Mouse (Mus musculus) cerebellum, adult 9-10 months (tissue): ENCODE measurements at regions not wholly inside any gene's neighbourhood (a gene's known extent, or its start where the extent isn't known, plus 50 kb on each side); places are given as distances from the start of the nearest gene placed in this dataset.
A peak's percentile ranks its signal among the peaks of the same experiment; 100 is the strongest.

Source experiments
- DNase-seq: peaks from one replicate; pipeline ENCODE4 v3.0.0; 2022

GRCm38 (mm10) chr11:85966207-85966606, 80.0 kb downstream of the Tbx4 start:
- no peak for DNase-seq

- no peak for DNase-seq
These were observed 84.1 kb downstream of the Tbx4 start for GRCm38 (mm10) chr11:85970287-85970686.

DNA sequence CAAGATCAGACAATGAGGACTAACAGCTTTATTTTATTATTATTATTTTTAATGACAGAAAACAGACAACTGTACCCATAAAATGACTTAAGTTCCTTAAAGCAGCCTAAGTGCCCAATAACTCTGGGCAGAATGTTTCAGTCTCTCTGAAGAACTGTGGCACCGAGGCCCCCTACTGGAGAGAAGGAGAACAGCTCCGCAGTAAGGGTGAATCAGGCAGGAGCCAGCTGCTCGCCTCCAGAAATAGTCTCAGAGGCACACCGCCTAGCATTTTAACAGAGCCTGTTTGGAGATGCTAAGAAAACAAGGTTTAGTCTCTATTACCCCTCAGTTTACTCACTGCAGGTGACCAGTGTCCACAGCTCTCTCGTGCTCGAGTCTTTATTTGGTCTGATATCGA, 86.2 kb downstream of the Tbx4 start:
- peak; percentile 40 for DNase-seq

GRCm38 (mm10) chr11:85973736-85974135, 87.5 kb downstream of the Tbx4 start:
- no peak for DNase-seq

- no peak for DNase-seq
These were observed 90.6 kb downstream of the Tbx4 start for GRCm38 (mm10) chr11:85976693-85977434.

DNA sequence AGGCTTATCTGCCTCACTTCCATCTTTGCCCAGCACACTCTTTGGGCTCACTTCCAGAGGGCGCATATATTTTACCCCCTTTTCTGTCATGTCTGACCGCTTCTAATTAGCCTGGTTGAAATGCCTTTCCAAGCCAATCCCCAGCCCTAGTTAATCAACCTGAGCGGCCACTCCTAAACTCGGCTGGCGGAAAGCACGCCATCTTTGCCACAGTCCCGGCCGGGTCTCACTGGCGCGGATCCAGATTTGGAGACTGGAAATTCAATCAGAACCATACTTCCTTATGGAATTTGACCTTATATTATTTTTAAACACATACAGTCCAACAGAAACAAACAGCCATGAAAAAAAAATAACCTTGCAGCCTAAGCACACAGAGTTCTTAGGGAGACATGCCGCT, 94.2 kb downstream of the Tbx4 start:
- DNase-seq = no peak

GRCm38 (mm10) chr11:85981561-85981960, 95.3 kb downstream of the Tbx4 start:
- DNase-seq = no peak

DNA sequence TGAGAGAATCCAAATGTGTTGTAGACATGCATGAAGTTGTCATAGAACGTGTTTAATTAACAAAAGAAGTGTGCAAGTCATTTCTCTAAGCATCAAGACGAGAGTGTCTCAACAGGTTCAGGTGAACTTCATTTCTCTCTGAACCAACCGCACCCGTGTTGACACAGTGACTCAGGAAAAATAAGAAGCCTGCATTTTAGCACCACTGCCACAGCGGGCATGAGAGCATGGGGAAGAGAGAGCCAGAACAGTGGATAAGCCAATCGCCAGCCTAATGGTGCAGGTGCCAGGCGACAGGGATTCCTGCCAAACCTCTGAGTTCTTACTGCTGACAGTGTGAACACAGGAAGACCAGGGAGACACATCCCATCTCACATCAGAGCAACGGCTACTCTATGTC, 100.1 kb downstream of the Tbx4 start:
- no peak for DNase-seq

GRCm38 (mm10) chr11:85987181-85987580, 101.0 kb downstream of the Tbx4 start:
- DNase-seq = no peak

DNA sequence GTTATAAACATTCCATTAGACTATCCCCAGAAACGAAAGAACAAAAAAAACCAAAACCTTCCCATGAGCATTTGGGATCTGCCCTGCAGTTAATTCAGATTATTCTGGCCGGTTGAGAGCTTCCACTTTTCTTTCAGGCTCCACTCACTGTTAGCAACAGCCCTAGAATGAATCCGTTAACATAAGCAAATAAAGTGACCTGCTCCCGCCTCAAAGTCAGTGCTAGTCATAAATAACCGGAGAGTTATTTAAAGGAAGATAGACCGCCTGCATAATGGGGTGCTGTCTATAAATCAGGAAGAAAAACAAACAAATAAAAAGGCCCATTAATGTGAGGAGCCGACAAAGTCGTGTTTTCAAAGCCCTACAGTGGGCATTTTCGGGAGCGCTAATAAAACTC, 103.3 kb downstream of the Tbx4 start:
- no peak for DNase-seq

DNA sequence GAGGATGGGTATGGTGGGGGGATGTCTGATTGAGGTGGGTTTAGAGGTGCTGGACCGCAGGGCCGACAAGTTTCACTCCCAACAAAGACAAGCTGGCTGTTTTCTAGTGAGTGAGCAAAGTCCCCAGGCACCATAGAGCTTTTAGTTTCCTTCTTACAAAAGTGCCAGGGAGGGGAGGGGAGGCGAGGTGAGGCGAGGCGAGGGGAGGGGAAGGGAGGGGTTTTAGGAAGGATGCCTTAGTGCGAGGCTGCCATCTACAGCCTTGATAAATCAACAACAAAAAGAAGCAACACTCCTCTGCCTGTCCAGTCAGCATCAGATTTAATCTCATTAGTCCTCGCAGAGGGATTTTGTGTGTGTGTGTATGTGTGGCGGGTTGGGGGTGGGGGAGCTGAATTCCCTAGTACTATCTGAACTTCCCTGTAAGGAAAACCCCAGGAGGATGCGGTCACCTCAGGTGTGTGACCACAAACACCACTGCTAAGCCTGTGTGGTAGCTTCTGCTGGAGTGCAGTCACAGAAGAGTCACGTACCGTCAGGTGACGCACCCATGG, 103.8 kb downstream of the Tbx4 start:
- DNase-seq = no peak

DNA sequence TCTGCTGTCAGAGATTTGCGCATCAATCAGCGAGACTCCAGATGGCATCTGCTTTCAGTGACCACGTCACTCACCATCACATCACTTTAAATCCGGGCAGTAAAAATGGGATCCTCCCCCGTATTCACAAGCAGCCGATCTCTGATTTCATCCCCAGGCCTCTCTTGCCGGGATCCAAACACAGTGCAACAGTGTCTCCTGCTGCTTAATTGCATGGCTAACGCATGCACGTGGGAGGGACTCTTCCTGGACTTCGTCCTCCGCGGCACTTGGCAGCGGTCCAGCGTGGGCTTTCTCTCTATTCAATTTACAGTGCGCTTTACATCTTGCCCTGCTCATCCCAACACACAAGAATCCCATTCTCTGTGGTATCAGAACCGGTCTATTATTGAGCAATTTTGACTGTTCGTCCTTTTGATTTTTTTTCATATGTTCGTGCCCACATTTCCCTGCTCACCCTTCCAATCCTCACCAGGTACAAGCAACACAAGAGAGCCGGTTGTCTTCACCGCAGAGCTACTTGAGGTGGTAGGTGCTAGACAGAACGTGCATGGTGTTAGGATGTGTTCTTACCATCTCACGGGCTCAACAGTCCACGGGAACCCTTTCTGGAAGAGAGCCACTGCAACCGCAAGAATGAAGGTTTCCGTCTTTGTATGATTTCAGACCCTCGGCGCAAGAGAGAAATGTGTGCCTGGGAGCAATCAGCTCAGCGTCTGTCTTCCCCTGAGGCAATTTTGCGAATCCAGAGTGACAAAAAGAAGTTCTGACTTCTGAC, 109.3 kb downstream of the Tbx4 start:
- no peak for DNase-seq

GRCm38 (mm10) chr11:85996686-85997085, 110.5 kb downstream of the Tbx4 start:
- DNase-seq = no peak

GRCm38 (mm10) chr11:86003341-86003740, 117.1 kb downstream of the Tbx4 start:
- no peak for DNase-seq

DNA sequence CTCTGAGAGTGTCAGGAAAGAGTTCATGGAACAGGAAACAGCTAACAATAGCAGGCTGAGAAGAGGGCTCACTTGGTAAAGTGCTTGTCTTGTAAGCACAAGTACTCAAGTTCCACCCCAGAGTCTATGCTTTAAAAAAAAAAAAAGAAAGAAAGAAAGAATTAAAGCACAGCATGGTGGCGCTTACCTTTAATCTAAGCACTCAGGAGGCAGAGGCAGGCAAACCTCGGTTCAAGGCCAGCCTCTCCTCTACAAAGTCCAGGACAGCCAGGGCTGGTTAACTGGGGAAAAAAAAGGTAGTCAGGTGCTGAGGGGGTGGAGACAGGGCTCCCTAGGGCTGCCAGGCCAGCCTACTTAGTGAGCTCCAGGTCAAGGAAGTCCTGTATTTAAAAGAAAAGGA, 119.1 kb downstream of the Tbx4 start:
- no peak for DNase-seq

DNA sequence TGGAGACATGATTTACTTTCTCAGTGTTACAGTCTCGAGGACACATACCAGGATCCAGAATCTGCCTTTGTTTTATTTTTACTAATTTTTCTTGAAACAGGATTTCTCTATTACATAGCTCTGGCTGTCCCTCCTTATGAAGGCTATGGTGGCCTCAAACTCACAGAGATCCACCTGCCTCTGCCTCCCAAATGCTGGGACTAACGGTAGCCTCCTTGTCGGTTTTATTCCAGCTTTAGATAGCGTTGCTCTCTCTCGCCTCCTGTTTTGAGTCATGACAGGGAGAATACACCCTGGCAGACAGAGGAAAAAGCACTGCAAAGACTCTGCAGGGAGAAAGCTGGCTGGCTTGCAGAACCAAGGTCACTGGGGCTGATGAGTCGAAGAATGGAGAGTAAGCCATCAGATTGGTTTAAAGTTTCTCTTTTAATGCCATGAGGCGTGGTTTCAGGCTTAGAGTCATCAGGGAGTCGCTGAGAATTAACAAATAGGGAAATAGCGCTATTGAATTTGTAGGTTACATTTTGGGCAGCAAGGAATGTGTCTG, 119.8 kb downstream of the Tbx4 start:
- DNase-seq = no peak

DNA sequence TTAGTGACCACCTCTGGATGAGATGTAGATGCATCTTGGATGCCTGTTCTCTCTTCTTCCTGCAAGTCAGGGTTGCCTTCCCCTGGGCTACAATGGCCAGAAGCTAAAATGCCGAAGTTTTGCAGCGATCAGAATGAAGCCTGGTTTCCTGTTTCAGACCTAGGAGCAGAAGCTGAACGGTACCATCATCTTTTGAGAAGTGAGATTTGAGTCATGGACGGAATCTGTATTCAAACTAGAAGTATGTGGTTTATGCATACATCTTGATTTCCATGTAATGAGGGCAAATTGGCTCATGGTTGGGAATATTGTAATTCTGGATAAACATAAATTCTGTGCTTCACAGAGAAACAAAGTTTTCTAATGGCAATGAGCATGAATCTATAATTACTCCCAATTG, 120.6 kb downstream of the Tbx4 start:
- no peak for DNase-seq
